Mouse (Mus musculus): Measurements from ENCODE around the gene Opn1mw.

GRCm38 (mm10) chrX:74084946-74085498 is 42.2 kb upstream of the Opn1mw start:
- TF ChIP-seq POLR2A (IDR thresholded peaks at IDR 0.05; ENCODE audit: insufficient read depth, low read depth, low read length) = peak; percentile 66
- no peak for TF ChIP-seq CTCF (IDR thresholded peaks at IDR 0.05)

Measured in heart, adult 2 months (tissue).